Mouse (Mus musculus): ENCODE results near the gene Gm17617. TPM values are rescaled to one million over a fixed set of nuclear protein-coding genes. Genes with fewer than 3 reads are reported as not detected.

Gm17617 gene
- polyA plus RNA-seq, 1 experiment from 2014 or later: not detected

- ATAC-seq (ENCODE audit: low FRiP score, low read depth): no peak
- no peak overlapping the region for H3K4me2 ChIP-seq (replicated peaks)
- no peaks in the 10 kb centered on the region for H3K27me3 ChIP-seq
- H3K9ac ChIP-seq (replicated peaks): no peak overlapping the region
- no peak overlapping the region for H3K27ac ChIP-seq (replicated peaks)
- H3K4me1 ChIP-seq: no peaks in the 10 kb centered on the region
- no peaks in the 10 kb centered on the region for H3K9me3 ChIP-seq
- peaks cover 16% of the 10 kb centered on the region for H3K36me3 ChIP-seq
- no peak overlapping the region for H3K4me3 ChIP-seq
- WGBS: 94% methylated on average over 4 of the region's 4 CpGs
These were observed 40.8 kb downstream of the Gm17617 start for GRCm38 (mm10) chr13:55092588-55092987.

Other genes with a start within 250 kb of the Gm17617 start
- gene Unc5a, start 184.1 kb downstream of the Gm17617 start, polyA plus RNA-seq (2016; fragmentation: Nextera tagmentation; extraction: Ambion mirVana): 2.6 and 4.4 TPM in 2 replicates
- 0.75 and 1.3 TPM in 2 replicates for gene Hk3, start 112.2 kb downstream of the Gm17617 start, polyA plus RNA-seq (2016; fragmentation: Nextera tagmentation; extraction: Ambion mirVana)
- 21.7 and 23.5 TPM in 2 replicates for gene Uimc1, start 33.2 kb downstream of the Gm17617 start, polyA plus RNA-seq (2016; fragmentation: Nextera tagmentation; extraction: Ambion mirVana)
- gene Zfp346, start 28.2 kb downstream of the Gm17617 start, polyA plus RNA-seq (2016; fragmentation: Nextera tagmentation; extraction: Ambion mirVana): 24.1 and 27.4 TPM in 2 replicates
- 0.37 and 0.70 TPM in 2 replicates for gene Fgfr4, start 19.1 kb upstream of the Gm17617 start, polyA plus RNA-seq (2016; fragmentation: Nextera tagmentation; extraction: Ambion mirVana)
- gene Nsd1, start 76.2 kb upstream of the Gm17617 start, polyA plus RNA-seq (2016; fragmentation: Nextera tagmentation; extraction: Ambion mirVana): 81.7 and 83.6 TPM in 2 replicates
- gene Prelid1, start 187.0 kb upstream of the Gm17617 start, polyA plus RNA-seq (2016; fragmentation: Nextera tagmentation; extraction: Ambion mirVana): 317 and 349 TPM in 2 replicates
- gene Rab24, start 188.4 kb upstream of the Gm17617 start, polyA plus RNA-seq (2016; fragmentation: Nextera tagmentation; extraction: Ambion mirVana): 99.6 and 111 TPM in 2 replicates
- gene Mxd3, start 196.3 kb upstream of the Gm17617 start, polyA plus RNA-seq (2016; fragmentation: Nextera tagmentation; extraction: Ambion mirVana): 28.7 and 32.1 TPM in 2 replicates
- gene Lman2, start 229.2 kb upstream of the Gm17617 start, polyA plus RNA-seq (2016; fragmentation: Nextera tagmentation; extraction: Ambion mirVana): 91.8 and 94.7 TPM in 2 replicates
- 0.47 and 0.59 TPM in 2 replicates for gene Rgs14, start 236.2 kb upstream of the Gm17617 start, polyA plus RNA-seq (2016; fragmentation: Nextera tagmentation; extraction: Ambion mirVana)